Mouse (Mus musculus): ENCODE results near the gene Slc25a54.

DNA sequence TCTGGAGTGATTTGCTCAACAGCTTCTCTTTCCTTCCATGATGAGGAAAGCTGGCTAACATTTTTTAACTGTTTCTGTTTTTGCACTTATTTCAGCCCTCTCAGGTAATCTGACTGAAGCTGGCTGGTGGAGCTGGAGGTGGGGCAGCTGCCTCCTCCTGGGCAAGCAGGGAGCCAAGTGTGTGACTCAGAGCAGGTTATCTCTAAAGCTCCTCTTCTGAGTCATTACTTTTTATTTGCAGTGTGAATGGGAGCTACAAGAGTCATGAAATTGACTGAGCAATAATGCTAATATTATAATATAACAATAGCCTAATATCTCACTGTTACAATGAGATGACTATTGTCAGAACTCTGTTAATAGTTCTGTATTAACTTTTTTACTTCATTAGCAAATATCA is 36.9 kb downstream of the Slc25a54 start:
- TF ChIP-seq CTCF (IDR thresholded peaks at IDR 0.05; ENCODE audit: insufficient read depth, low read length) (no peak), POLR2A (IDR thresholded peaks at IDR 0.05; ENCODE audit: borderline replicate concordance, extremely low read depth, low read depth, low read length) (no peak)

Measured in lung, adult 2 months (tissue).